Mouse (Mus musculus): ENCODE results near the gene Hp1bp3.

The Hp1bp3 gene

GRCm38 (mm10) chr4:138216200-138216890 lies at the start of gene Hp1bp3:
Gene Hp1bp3 (plus strand): TSS chr4:138216296.
- DNase-seq, result peak; percentile 85

GRCm38 (mm10) chr4:138166519-138166918 lies 49.6 kb upstream of the Hp1bp3 start:
- no peak for DNase-seq

- DNase-seq, result peak; percentile 26
Measured at GRCm38 (mm10) chr4:138168162-138168561, 47.9 kb upstream of the Hp1bp3 start.

GRCm38 (mm10) chr4:138169420-138169819 lies 46.7 kb upstream of the Hp1bp3 start:
- no peak for DNase-seq

GRCm38 (mm10) chr4:138172686-138173085 lies 43.4 kb upstream of the Hp1bp3 start:
- no peak for DNase-seq

- DNase-seq, result no peak
Measured at GRCm38 (mm10) chr4:138179391-138179790, 36.7 kb upstream of the Hp1bp3 start.

GRCm38 (mm10) chr4:138180719-138181118 lies 35.4 kb upstream of the Hp1bp3 start:
- DNase-seq, result no peak

GRCm38 (mm10) chr4:138184056-138184455 lies 32.0 kb upstream of the Hp1bp3 start:
- DNase-seq, result no peak

GRCm38 (mm10) chr4:138184573-138184981 lies 31.5 kb upstream of the Hp1bp3 start:
- no peak for DNase-seq

GRCm38 (mm10) chr4:138185961-138186360 lies 30.1 kb upstream of the Hp1bp3 start:
- DNase-seq, result no peak

GRCm38 (mm10) chr4:138187995-138188394 lies 28.1 kb upstream of the Hp1bp3 start:
- no peak for DNase-seq

- no peak for DNase-seq
Measured at GRCm38 (mm10) chr4:138192561-138192960, 23.5 kb upstream of the Hp1bp3 start.

- no peak for DNase-seq
Measured at GRCm38 (mm10) chr4:138200769-138201168, 15.3 kb upstream of the Hp1bp3 start.

GRCm38 (mm10) chr4:138201696-138202095 lies 14.4 kb upstream of the Hp1bp3 start:
- DNase-seq, result no peak

GRCm38 (mm10) chr4:138210116-138210515 lies 6.0 kb upstream of the Hp1bp3 start:
- no peak for DNase-seq

- no peak for DNase-seq
Measured at GRCm38 (mm10) chr4:138213861-138214260, 2.2 kb upstream of the Hp1bp3 start.

- DNase-seq, result no peak
Measured at GRCm38 (mm10) chr4:138215671-138216199, 361 bp upstream of the Hp1bp3 start.

- peak; percentile 98 for DNase-seq
Measured at GRCm38 (mm10) chr4:138216891-138217392, 846 bp downstream of the Hp1bp3 start.

- DNase-seq, result no peak
Measured at GRCm38 (mm10) chr4:138217441-138217840, 1.3 kb downstream of the Hp1bp3 start.

- peak; percentile 29 for DNase-seq
Measured at GRCm38 (mm10) chr4:138217951-138218685, 2.0 kb downstream of the Hp1bp3 start.

GRCm38 (mm10) chr4:138219331-138219730 lies 3.2 kb downstream of the Hp1bp3 start:
- DNase-seq, result peak; percentile 26

GRCm38 (mm10) chr4:138220761-138221160 lies 4.7 kb downstream of the Hp1bp3 start:
- no peak for DNase-seq

GRCm38 (mm10) chr4:138221406-138221805 lies 5.3 kb downstream of the Hp1bp3 start:
- DNase-seq, result no peak

- no peak for DNase-seq
Measured at GRCm38 (mm10) chr4:138222396-138222795, 6.3 kb downstream of the Hp1bp3 start.

All from liver (tissue).